Mouse (Mus musculus) ZHBTc4 (cell line): Measurements from ENCODE around the gene Triap1.

ENCODE experiments used
- DNase-seq: peaks from one replicate; pipeline ENCODE4 v3.0.0-alpha.2; 2011; ENCODE audit warnings: low read depth, low spot score

Gene Triap1

DNA sequence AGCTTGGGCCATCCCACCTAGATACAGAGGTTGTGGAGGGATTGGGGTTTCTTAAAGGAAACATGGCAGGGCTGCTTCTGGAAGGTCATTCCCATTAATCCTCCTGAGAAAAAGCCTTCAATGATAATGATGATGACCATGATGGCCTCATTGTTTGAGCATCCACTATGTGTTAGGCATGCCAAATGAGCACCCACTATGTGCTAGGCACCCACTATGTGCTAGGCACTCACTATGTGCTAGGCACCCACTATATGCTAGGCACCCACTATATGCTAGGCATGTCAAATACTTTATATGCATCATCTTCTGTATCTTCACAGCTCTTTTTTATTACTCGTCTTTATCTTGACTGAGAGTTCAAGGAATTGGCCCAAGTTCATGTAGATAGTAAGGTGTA lies 51.9 kb downstream of the Triap1 start:
- no peak for DNase-seq
